In the genomic region with DNA sequence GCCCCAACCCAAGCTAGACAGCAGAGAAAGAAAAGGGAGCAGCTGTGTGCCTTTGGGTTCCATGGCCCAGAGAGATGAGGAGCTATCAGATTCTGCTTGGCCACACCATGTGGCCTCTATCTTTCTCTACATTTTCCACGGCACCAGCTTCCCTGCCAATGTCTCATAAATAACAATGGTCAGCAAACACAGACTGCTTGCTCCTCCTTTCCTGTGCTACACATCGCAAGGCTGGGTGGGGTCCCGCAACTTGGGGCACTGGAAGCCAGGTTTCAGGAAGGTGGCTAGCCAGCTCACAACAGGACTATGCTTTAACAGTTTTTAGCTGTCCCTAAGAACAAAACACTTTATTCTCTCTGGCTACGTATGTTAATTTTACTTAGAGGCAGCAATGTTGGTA, we compare ENCODE assay signal across 9 mouse cellular contexts. TPM values are rescaled to one million over a fixed set of nuclear protein-coding genes. Genes with fewer than 3 reads are reported as not detected.
DNase-seq lines count a peak whose midpoint lies in the region; ATAC-seq and TF ChIP-seq lines count a peak whose summit lies in the region.
"Had no signal": no experiment of that assay in that cellular context is flagged by ENCODE, and none has a peak within 500 bp of the region (broad histone marks: within the 10 kb centered on the region; RNA-seq: fewer than 3 reads in every experiment).

No protein-coding gene starts in this region.

- DNase-seq in left cerebral cortex, adult 2 months (ENCODE audit: extremely low spot score in 1 of 2, low spot score in 2 of 2), result no peak
- no peak for DNase-seq in left cerebral cortex, adult 18-20 months (ENCODE audit: low spot score in 2 of 2)
- DNase-seq in cerebellum, postnatal 4 days (ENCODE audit: low spot score in 2 of 2), result no peak
- no peak for DNase-seq in retina, postnatal 1 day
- DNase-seq: cerebellum, adult 9-10 months had no signal

- no peak for TF ChIP-seq POLR2A in small intestine, adult 2 months (IDR thresholded peaks at IDR 0.05; ENCODE audit: low read depth, low read length)

- peak overlapping the region; percentile 6; the same call in 1 of the 2 replicates for H3K4me2 ChIP-seq in heart, embryonic 15.5 days
- H3K4me2 ChIP-seq in limb, embryonic 13.5 days (replicated peaks), result no peak overlapping the region

- H3K9me3 ChIP-seq in heart, embryonic 15.5 days (replicated peaks), result no peaks in the 10 kb centered on the region
- no peaks in the 10 kb centered on the region for H3K9me3 ChIP-seq in limb, embryonic 13.5 days

- WGBS in heart, embryonic 15.5 days, result 57% methylated on average over 4 of the region's 4 CpGs
- 60% methylated on average over 4 of the region's 4 CpGs for WGBS in limb, embryonic 13.5 days
- WGBS in small intestine, adult 2 months, result 49% methylated on average over 4 of the region's 4 CpGs

- no peaks in the 10 kb centered on the region for H3K27me3 ChIP-seq in heart, embryonic 15.5 days
- no peaks in the 10 kb centered on the region for H3K27me3 ChIP-seq in limb, embryonic 13.5 days
- no peaks in the 10 kb centered on the region for H3K27me3 ChIP-seq in small intestine, adult 2 months (ENCODE audit: control insufficient read depth, insufficient read depth, low read length)

- no peak overlapping the region for H3K4me3 ChIP-seq in left cerebral cortex, adult 2 months
- H3K4me3 ChIP-seq in heart, embryonic 15.5 days, result no peak overlapping the region
- H3K4me3 ChIP-seq in limb, embryonic 13.5 days, result no peak overlapping the region
- H3K4me3 ChIP-seq in small intestine, adult 2 months (ENCODE audit: low read depth, low read length), result no peak overlapping the region

- peaks cover 90% of the 10 kb centered on the region for H3K4me1 ChIP-seq in heart, embryonic 15.5 days (replicated peaks)
- H3K4me1 ChIP-seq in limb, embryonic 13.5 days, result peaks cover 67% of the 10 kb centered on the region
- peaks cover 55% of the 10 kb centered on the region for H3K4me1 ChIP-seq in small intestine, adult 2 months (ENCODE audit: control insufficient read depth, insufficient read depth, insufficient read length, low read length)

- peak overlapping the region; percentile 63 for H3K27ac ChIP-seq in left cerebral cortex, adult 2 months
- H3K27ac ChIP-seq in heart, embryonic 15.5 days, result peak overlapping the region; percentile 97
- peak overlapping the region; percentile 44 for H3K27ac ChIP-seq in limb, embryonic 13.5 days
- H3K27ac ChIP-seq in small intestine, adult 2 months (ENCODE audit: insufficient read depth, low read depth, low read length), result peak overlapping the region; percentile 23

- ATAC-seq in heart, embryonic 15.5 days (replicated peaks; ENCODE audit: insufficient number of reproducible peaks, insufficient read depth, low FRiP score, low read depth), result no peak
- no peak for ATAC-seq in limb, embryonic 13.5 days (ENCODE audit: low FRiP score, low read depth)
- ATAC-seq: midbrain, embryonic 16.5 days had no signal

- no peak for TF ChIP-seq CTCF in left cerebral cortex, adult 2 months (IDR thresholded peaks at IDR 0.05)
- TF ChIP-seq CTCF in small intestine, adult 2 months (IDR thresholded peaks at IDR 0.05; ENCODE audit: extremely low read depth, insufficient read length, insufficient replicate concordance, low read depth, low read length), result no peak

- intact Hi-C loops in left cerebral cortex, adult 2 months (cut with DNase I), result no loop called here

- H3K36me3 ChIP-seq in heart, embryonic 15.5 days, result no peaks in the 10 kb centered on the region
- peaks cover 26% of the 10 kb centered on the region for H3K36me3 ChIP-seq in limb, embryonic 13.5 days
- peaks cover 19% of the 10 kb centered on the region for H3K36me3 ChIP-seq in small intestine, adult 2 months (ENCODE audit: control insufficient read depth, insufficient read depth, low read length)

- peak overlapping the region; percentile 44 for H3K9ac ChIP-seq in heart, embryonic 15.5 days
- peak overlapping the region; percentile 19; the same call in 1 of the 2 replicates for H3K9ac ChIP-seq in limb, embryonic 13.5 days

RNA-seq across cellular contexts. Expression of gene Actn4, which starts 25.4 kb away (rescaled TPM):
- total RNA-seq in left cerebral cortex, adult 2 months (2021), result 100 to 1,000 TPM; 196 to 199 TPM
- total RNA-seq in left cerebral cortex, adult 18-20 months (2021), result 100 to 1,000 TPM; 192 TPM
- polyA plus RNA-seq in heart, embryonic 15.5 days (2015; fragmentation: Nextera tagmentation; extraction: Ambion mirVana), result 236 and 281 TPM in 2 replicates
- polyA plus RNA-seq in limb, embryonic 13.5 days (2015; fragmentation: Nextera tagmentation; extraction: Ambion mirVana), result 270 and 300 TPM in 2 replicates
- 506 and 1,069 TPM in 2 replicates for polyA plus RNA-seq in small intestine, adult 2 months (2012; rRNA removed)

RNA-seq across cellular contexts. Expression of gene Eif3k, which starts 44.9 kb away (rescaled TPM):
- 100 to 1,000 TPM; 179 to 192 TPM for total RNA-seq in left cerebral cortex, adult 2 months (2021)
- 100 to 1,000 TPM; 196 to 199 TPM for total RNA-seq in left cerebral cortex, adult 18-20 months (2021)
- polyA plus RNA-seq in heart, embryonic 15.5 days (2015; fragmentation: Nextera tagmentation; extraction: Ambion mirVana), result 239 and 261 TPM in 2 replicates
- 422 and 454 TPM in 2 replicates for polyA plus RNA-seq in limb, embryonic 13.5 days (2015; fragmentation: Nextera tagmentation; extraction: Ambion mirVana)
- polyA plus RNA-seq in small intestine, adult 2 months (2012; rRNA removed), result 135 and 169 TPM in 2 replicates

RNA-seq across cellular contexts. Expression of gene Map4k1, which starts 45.1 kb away (rescaled TPM):
- 1 to 10 TPM; 1.8 to 2.3 TPM for total RNA-seq in left cerebral cortex, adult 2 months (2021)
- 1 to 10 TPM; 1.0 to 1.7 TPM for total RNA-seq in left cerebral cortex, adult 18-20 months (2021)
- polyA plus RNA-seq in heart, embryonic 15.5 days (2015; fragmentation: Nextera tagmentation; extraction: Ambion mirVana), result 2.8 and 7.6 TPM in 2 replicates
- polyA plus RNA-seq in limb, embryonic 13.5 days (2015; fragmentation: Nextera tagmentation; extraction: Ambion mirVana), result 9.5 and 10.0 TPM in 2 replicates
- 11.1 and 21.3 TPM in 2 replicates for polyA plus RNA-seq in small intestine, adult 2 months (2012; rRNA removed)

RNA-seq across cellular contexts. Expression of gene Capn12, which starts 55.6 kb away (rescaled TPM):
- 1 to 10 TPM; 1.5 to 2.0 TPM for total RNA-seq in left cerebral cortex, adult 2 months (2021)
- under 1 TPM; 0.61 to 0.95 TPM for total RNA-seq in left cerebral cortex, adult 18-20 months (2021)
- 0.33 and 0.42 TPM in 2 replicates for polyA plus RNA-seq in heart, embryonic 15.5 days (2015; fragmentation: Nextera tagmentation; extraction: Ambion mirVana)
- polyA plus RNA-seq in limb, embryonic 13.5 days (2015; fragmentation: Nextera tagmentation; extraction: Ambion mirVana), result 0.94 and 0.97 TPM in 2 replicates
- 0.08 and 0.10 TPM in 2 replicates for polyA plus RNA-seq in small intestine, adult 2 months (2012; rRNA removed)

Comparison
In these comparisons a context has a peak if more than half of its experiments do, and no peak if none do; other contexts are left out.
1. H3K27ac ChIP-seq: peak in every context shown above with its lines; median percentile 97 in heart, embryonic 15.5 days; 63 in left cerebral cortex, adult 2 months; 44 in limb, embryonic 13.5 days; 23 in small intestine, adult 2 months.